ENCODE assay signal across 8 mouse cellular contexts in the genomic region with DNA sequence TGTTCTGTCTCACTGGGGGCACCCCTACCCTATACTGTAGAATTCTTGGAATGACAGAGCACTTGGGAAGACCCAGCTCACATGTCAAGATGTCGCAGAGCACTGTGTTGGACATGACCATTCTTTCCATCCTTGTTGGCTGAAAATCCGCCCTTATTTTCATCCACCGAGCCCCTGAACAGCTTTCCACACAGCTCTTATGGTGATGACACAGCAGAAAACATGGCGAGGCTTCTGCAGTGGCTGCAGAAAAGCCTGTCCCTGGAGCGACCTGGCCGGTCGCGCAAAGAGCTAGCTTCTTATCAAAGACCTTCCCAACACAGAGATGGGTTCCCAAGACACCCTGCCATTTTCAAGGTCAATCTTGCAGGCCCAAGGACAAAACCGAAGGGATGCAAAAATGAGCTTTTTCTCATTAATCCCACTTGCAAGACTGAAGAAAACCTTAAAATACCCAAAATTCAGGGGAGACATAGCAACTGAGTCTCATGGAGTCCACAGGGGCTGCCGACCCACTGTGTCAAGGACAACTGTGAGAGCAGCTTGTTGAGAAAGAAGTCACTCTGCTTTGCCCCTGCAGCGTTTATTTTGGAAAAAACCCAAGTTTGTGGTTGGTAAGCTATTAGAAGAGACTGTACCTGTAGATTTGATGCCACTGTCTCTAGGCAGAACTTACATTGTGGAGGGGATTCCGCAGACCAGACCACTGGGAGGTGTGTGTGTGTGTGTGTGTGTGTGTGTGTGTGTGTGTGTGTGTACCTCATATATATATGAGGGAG. TPM values are rescaled to one million over a fixed set of nuclear protein-coding genes. Genes with fewer than 3 reads are reported as not detected.
DNase-seq lines count a peak whose midpoint lies in the region; ATAC-seq and TF ChIP-seq lines count a peak whose summit lies in the region.

No protein-coding gene starts in this region.

- H3K27ac ChIP-seq in liver, embryonic 12.5 days: no peak overlapping the region
- peak overlapping the region; percentile 96 for H3K27ac ChIP-seq in stomach, postnatal 0 days (replicated peaks)

- peak overlapping the region; percentile 81; the same call in 1 of the 2 replicates for H3K4me2 ChIP-seq in liver, embryonic 12.5 days
- peak overlapping the region; percentile 69 for H3K4me2 ChIP-seq in stomach, postnatal 0 days (replicated peaks; ENCODE audit: low read depth)

- H3K9ac ChIP-seq in liver, embryonic 12.5 days: no peak overlapping the region
- H3K9ac ChIP-seq in stomach, postnatal 0 days (ENCODE audit: low read length): peak overlapping the region; percentile 56

- TF ChIP-seq EP300 in stomach, postnatal 0 days (optimal IDR thresholded peaks at IDR 0.05): no peak

- H3K36me3 ChIP-seq in liver, embryonic 12.5 days: no peaks in the 10 kb centered on the region
- H3K36me3 ChIP-seq in stomach, postnatal 0 days (ENCODE audit: control insufficient read depth, insufficient read depth, low read length): no peaks in the 10 kb centered on the region

- no peak for TF ChIP-seq CTCF in stomach, postnatal 0 days (IDR thresholded peaks at IDR 0.05; ENCODE audit: low read depth)

- 37% methylated on average over 12 of the region's 12 CpGs for WGBS in liver, embryonic 12.5 days (ENCODE audit: insufficient replicate concordance)
- 49% methylated on average over 12 of the region's 12 CpGs for WGBS in stomach, postnatal 0 days

- H3K9me3 ChIP-seq in liver, embryonic 12.5 days (replicated peaks): no peaks in the 10 kb centered on the region
- H3K9me3 ChIP-seq in stomach, postnatal 0 days (ENCODE audit: control insufficient read depth, low read length): no peaks in the 10 kb centered on the region

- H3K4me1 ChIP-seq in liver, embryonic 12.5 days: peaks cover 17% of the 10 kb centered on the region; the same call in 1 of the 2 replicates
- peaks cover 7% of the 10 kb centered on the region for H3K4me1 ChIP-seq in stomach, postnatal 0 days (replicated peaks; ENCODE audit: control insufficient read depth, insufficient read depth)

- 0 out of 2 replicates have a peak overlapping the region, but pooled peaks have one; percentile 58 for H3K4me3 ChIP-seq in liver, embryonic 12.5 days
- peak overlapping the region; percentile 80 for H3K4me3 ChIP-seq in stomach, postnatal 0 days (ENCODE audit: low read depth, low read length)

- no peak for ATAC-seq in liver, embryonic 12.5 days
- ATAC-seq in stomach, postnatal 0 days (ENCODE audit: low FRiP score, low TSS enrichment): no peak

- DNase-seq in cerebellum, adult 9-10 months: peak; percentile 51
- DNase-seq in cerebellum, postnatal 4 days (ENCODE audit: low spot score in 2 of 2): no peak
- DNase-seq in 3T3-L1 (ENCODE audit: low read depth, low spot score): peak; percentile 55
- DNase-seq in gonadal fat pad, adult 2 months (ENCODE audit: low read depth): peak; percentile 83
- DNase-seq in stomach, postnatal 0 days (ENCODE audit: low spot score): no peak
- DNase-seq in layer of hippocampus, adult 18-20 months (ENCODE audit: low spot score in 2 of 2): no peak
- no peak for DNase-seq in thymus, postnatal 36 days

- H3K27me3 ChIP-seq in liver, embryonic 12.5 days (replicated peaks): peaks cover 80% of the 10 kb centered on the region
- no peaks in the 10 kb centered on the region for H3K27me3 ChIP-seq in stomach, postnatal 0 days (ENCODE audit: control insufficient read depth, insufficient read depth, low read length)

RNA-seq across cellular contexts. Expression of gene Atp1b1, which starts 1.2 kb away (rescaled TPM):
- polyA plus RNA-seq in gonadal fat pad, adult 2 months (2012; rRNA removed): 35.2 and 52.1 TPM in 2 replicates
- polyA plus RNA-seq in liver, embryonic 12.5 days (2016; fragmentation: Nextera tagmentation; extraction: Ambion mirVana): 11.4 and 12.8 TPM in 2 replicates
- 213 and 222 TPM in 2 replicates for polyA plus RNA-seq in stomach, postnatal 0 days (2015; fragmentation: Nextera tagmentation; extraction: Ambion mirVana)
- total RNA-seq in layer of hippocampus, adult 18-20 months (2021): 1,000 to 10,000 TPM; 1,935 to 2,007 TPM

Comparison
In these comparisons a context has a peak if more than half of its experiments do, and no peak if none do; other contexts are left out.
1. DNase-seq: peak in cerebellum, adult 9-10 months (single experiment), 3T3-L1 (single experiment) and gonadal fat pad, adult 2 months (single experiment); none in cerebellum, postnatal 4 days (0 of 2), stomach, postnatal 0 days (single experiment), layer of hippocampus, adult 18-20 months (0 of 2) and thymus, postnatal 36 days (0 of 2).